Mouse (Mus musculus) liver, adult 2 months (tissue): Measurements from ENCODE around the gene Slc5a5.

ENCODE experiments used
- CTCF ChIP-seq: fragments of 200-500 bp; IDR thresholded peaks from 2 replicates; pipeline ENCODE4 v1.5.1; 2011; ENCODE audit warnings: low read depth, low read length, control low read depth
- POLR2A ChIP-seq: fragments of 200-500 bp; IDR thresholded peaks from 2 replicates; pipeline ENCODE4 v1.6.1; 2011; ENCODE audit warnings: low read length, control low read depth; ENCODE audit not compliant: insufficient read depth; ENCODE audit errors: extremely low read depth

DNA sequence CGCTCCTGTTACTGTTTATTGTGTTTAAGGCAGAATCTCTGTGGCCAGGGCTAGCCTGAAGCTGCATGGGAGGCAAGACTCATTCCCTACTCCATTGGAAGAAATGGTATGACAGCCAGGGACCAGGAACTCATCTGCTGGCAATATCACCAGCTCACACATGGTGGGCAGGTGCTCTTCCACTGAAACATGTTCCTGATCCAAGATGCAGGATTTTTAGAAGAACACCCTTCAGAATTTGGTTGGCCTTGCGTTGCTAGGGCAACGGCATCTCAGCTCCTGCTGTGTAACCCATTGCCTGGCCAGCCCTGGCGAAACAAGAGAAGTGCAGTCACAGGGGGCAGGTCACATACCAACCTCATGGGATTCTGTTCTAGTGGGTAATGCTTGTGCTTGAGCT, 13.1 kb downstream of the Slc5a5 start:
- TF ChIP-seq CTCF: no peak
- no peak for TF ChIP-seq POLR2A
